24 mouse cellular contexts compared by ENCODE assay signal in genomic region chr13:81689587-81689986, GRCm38 (mm10). TPM values are rescaled to one million over a fixed set of nuclear protein-coding genes. Genes with fewer than 3 reads are reported as not detected.
DNase-seq lines count a peak whose midpoint lies in the region; ATAC-seq lines count a peak whose summit lies in the region.
"Had no signal": no experiment of that assay in that cellular context is flagged by ENCODE, and none has a peak within 500 bp of the region (broad histone marks: within the 10 kb centered on the region; RNA-seq: fewer than 3 reads in every experiment).

No protein-coding gene starts in this region.

- H3K36me3 ChIP-seq in kidney, embryonic 15.5 days, result peaks cover 5% of the 10 kb centered on the region
- H3K36me3 ChIP-seq in liver, embryonic 16.5 days (ENCODE audit: control insufficient read depth, insufficient read depth), result no peaks in the 10 kb centered on the region
- H3K36me3 ChIP-seq: forebrain, embryonic 12.5 days; midbrain, embryonic 13.5 days had no signal

- no peaks in the 10 kb centered on the region for H3K4me1 ChIP-seq in kidney, embryonic 15.5 days
- H3K4me1 ChIP-seq in liver, embryonic 16.5 days (ENCODE audit: control insufficient read depth, low read depth, low read length), result peaks cover 21% of the 10 kb centered on the region
- H3K4me1 ChIP-seq: forebrain, embryonic 12.5 days; limb, embryonic 15.5 days had no signal

- H3K9ac ChIP-seq in kidney, embryonic 15.5 days, result no peak overlapping the region
- H3K9ac ChIP-seq in liver, embryonic 16.5 days (ENCODE audit: low read depth, low read length), result no peak overlapping the region
- H3K9ac ChIP-seq: forebrain, embryonic 12.5 days; heart, embryonic 15.5 days; limb, embryonic 15.5 days; midbrain, embryonic 13.5 days; neural tube, embryonic 15.5 days had no signal

- no peak overlapping the region for H3K27ac ChIP-seq in kidney, embryonic 15.5 days
- 0 out of 2 replicates have a peak overlapping the region, but pooled peaks have one; percentile 18 for H3K27ac ChIP-seq in liver, embryonic 16.5 days (ENCODE audit: low read length)
- H3K27ac ChIP-seq: forebrain, embryonic 12.5 days; hindbrain, embryonic 10.5 days; layer of hippocampus, adult 2 months; limb, embryonic 15.5 days; midbrain, embryonic 13.5 days; neural tube, embryonic 15.5 days had no signal

- DNase-seq in kidney, adult 9 months, result no peak
- no peak for DNase-seq in adrenal gland, adult 2 months
- no peak for DNase-seq in gastrocnemius, postnatal 14 days
- DNase-seq: adrenal gland, postnatal 36 days; cerebellum, adult 2 months; cerebellum, postnatal 36 days; kidney, adult 18-20 months; kidney, postnatal 14 days; lung, postnatal 10 days; right cerebral cortex, postnatal 14 days; thymus, postnatal 14 days had no signal

- H3K27me3 ChIP-seq in kidney, embryonic 15.5 days, result no peaks in the 10 kb centered on the region
- no peaks in the 10 kb centered on the region for H3K27me3 ChIP-seq in liver, embryonic 16.5 days (ENCODE audit: control insufficient read depth, insufficient read depth, low read depth, low read length)
- H3K27me3 ChIP-seq: forebrain, embryonic 12.5 days; heart, embryonic 15.5 days; limb, embryonic 15.5 days; midbrain, embryonic 13.5 days; neural tube, embryonic 15.5 days; Patski had no signal

- intact Hi-C loops in gastrocnemius, postnatal 14 days (cut with DNase I; ENCODE audit: low total_unique reads), result no loop called here

- H3K4me3 ChIP-seq in kidney, embryonic 15.5 days (replicated peaks), result no peak overlapping the region
- H3K4me3 ChIP-seq in liver, embryonic 16.5 days (ENCODE audit: low read depth, low read length), result no peak overlapping the region
- H3K4me3 ChIP-seq: forebrain, embryonic 12.5 days; heart, embryonic 15.5 days; hindbrain, embryonic 10.5 days; layer of hippocampus, adult 2 months; limb, embryonic 15.5 days; midbrain, embryonic 13.5 days; neural tube, embryonic 15.5 days had no signal

- no peak overlapping the region for H3K4me2 ChIP-seq in kidney, embryonic 15.5 days
- no peak overlapping the region for H3K4me2 ChIP-seq in liver, embryonic 16.5 days (ENCODE audit: low read depth, low read length)
- H3K4me2 ChIP-seq: forebrain, embryonic 12.5 days; heart, embryonic 15.5 days; limb, embryonic 15.5 days; midbrain, embryonic 13.5 days; neural tube, embryonic 15.5 days had no signal

- 92% methylated on average over 3 of the region's 3 CpGs for WGBS in kidney, embryonic 15.5 days
- 67% methylated on average over 3 of the region's 3 CpGs for WGBS in liver, embryonic 16.5 days (ENCODE audit: insufficient replicate concordance)

- H3K9me3 ChIP-seq in kidney, embryonic 15.5 days (replicated peaks), result no peaks in the 10 kb centered on the region
- no peaks in the 10 kb centered on the region for H3K9me3 ChIP-seq in liver, embryonic 16.5 days (replicated peaks; ENCODE audit: control insufficient read depth, low read length)
- H3K9me3 ChIP-seq: forebrain, embryonic 12.5 days; heart, embryonic 15.5 days; hindbrain, embryonic 10.5 days; limb, embryonic 15.5 days; midbrain, embryonic 13.5 days; neural tube, embryonic 15.5 days had no signal

- ATAC-seq in kidney, embryonic 15.5 days (replicated peaks; ENCODE audit: low FRiP score), result 0 out of 2 replicates have a peak, but pooled peaks have one; percentile 36
- ATAC-seq in granulocyte monocyte progenitor cell, adult 5-6 weeks (replicated peaks; ENCODE audit: poor library complexity, severe bottlenecking), result 0 out of 2 replicates have a peak, but pooled peaks have one; percentile 33
- ATAC-seq in liver, embryonic 16.5 days (ENCODE audit: low read depth), result peak; percentile 38; the same call in 1 of the 2 replicates
- no peak for ATAC-seq in activated CD4-positive, CD25-positive, alpha-beta regulatory T cell, adult 4 months
- ATAC-seq: midbrain, embryonic 13.5 days; Patski had no signal

RNA-seq across cellular contexts. Expression of gene Polr3g, which starts 21.2 kb away (rescaled TPM):
- polyA plus RNA-seq in kidney, embryonic 15.5 days (2015; fragmentation: Nextera tagmentation; extraction: Ambion mirVana), result 10.4 and 12.9 TPM in 2 replicates
- total RNA-seq in granulocyte monocyte progenitor cell, adult 5-6 weeks (2014; fragmentation: Nextera tagmentation), result 19.8 and 21.8 TPM in 2 replicates
- total RNA-seq in granulocyte monocyte progenitor cell, adult 5-6 weeks (2017), result 22.9 and 29.7 TPM in 2 replicates
- 6.5 and 8.4 TPM in 2 replicates for polyA plus RNA-seq in liver, embryonic 16.5 days (2015; fragmentation: Nextera tagmentation; extraction: Ambion mirVana)
- polyA plus RNA-seq in activated CD4-positive, CD25-positive, alpha-beta regulatory T cell, adult 4 months (2017; shearing (Covaris generic)), result 10 to 100 TPM in 1 of 2 experiments, 1 to 10 TPM in 1; 7.7 to 11.5 TPM
- total RNA-seq in adrenal gland, adult 2 months (2021), result 1 to 10 TPM; 4.5 to 6.6 TPM
- 1.4 TPM in 2 replicates for polyA plus RNA-seq in adrenal gland, adult 2 months (2012; rRNA removed)
- 1 to 10 TPM in 1 of 2 experiments, under 1 TPM in 1; 0.69 to 1.3 TPM for total RNA-seq in gastrocnemius, postnatal 14 days (2021)

RNA-seq across cellular contexts. Expression of gene Mblac2, which starts 21.6 kb away (rescaled TPM):
- 7.1 and 7.2 TPM in 2 replicates for polyA plus RNA-seq in kidney, embryonic 15.5 days (2015; fragmentation: Nextera tagmentation; extraction: Ambion mirVana)
- 3.3 and 5.9 TPM in 2 replicates for total RNA-seq in granulocyte monocyte progenitor cell, adult 5-6 weeks (2014; fragmentation: Nextera tagmentation)
- total RNA-seq in granulocyte monocyte progenitor cell, adult 5-6 weeks (2017), result 2.9 and 3.0 TPM in 2 replicates
- 3.1 and 3.4 TPM in 2 replicates for polyA plus RNA-seq in liver, embryonic 16.5 days (2015; fragmentation: Nextera tagmentation; extraction: Ambion mirVana)
- 10 to 100 TPM; 10.9 to 16.5 TPM for polyA plus RNA-seq in activated CD4-positive, CD25-positive, alpha-beta regulatory T cell, adult 4 months (2017; shearing (Covaris generic))
- 10 to 100 TPM; 10.6 to 12.4 TPM for total RNA-seq in adrenal gland, adult 2 months (2021)
- polyA plus RNA-seq in adrenal gland, adult 2 months (2012; rRNA removed), result 5.6 and 5.7 TPM in 2 replicates
- 1 to 10 TPM; 1.1 TPM for total RNA-seq in gastrocnemius, postnatal 14 days (2021)

RNA-seq across cellular contexts. Expression of gene Lysmd3, which starts 32.1 kb away (rescaled TPM):
- polyA plus RNA-seq in kidney, embryonic 15.5 days (2015; fragmentation: Nextera tagmentation; extraction: Ambion mirVana), result 21.4 and 24.5 TPM in 2 replicates
- 9.4 and 12.0 TPM in 2 replicates for total RNA-seq in granulocyte monocyte progenitor cell, adult 5-6 weeks (2014; fragmentation: Nextera tagmentation)
- total RNA-seq in granulocyte monocyte progenitor cell, adult 5-6 weeks (2017), result 28.1 and 37.1 TPM in 2 replicates
- 18.7 and 19.0 TPM in 2 replicates for polyA plus RNA-seq in liver, embryonic 16.5 days (2015; fragmentation: Nextera tagmentation; extraction: Ambion mirVana)
- polyA plus RNA-seq in activated CD4-positive, CD25-positive, alpha-beta regulatory T cell, adult 4 months (2017; shearing (Covaris generic)), result 10 to 100 TPM; 14.3 to 17.2 TPM
- total RNA-seq in adrenal gland, adult 2 months (2021), result 10 to 100 TPM; 21.3 to 23.4 TPM
- polyA plus RNA-seq in adrenal gland, adult 2 months (2012; rRNA removed), result 1.7 and 2.5 TPM in 2 replicates
- total RNA-seq in gastrocnemius, postnatal 14 days (2021), result 1 to 10 TPM; 6.2 to 7.9 TPM

RNA-seq across cellular contexts. Expression of gene Adgrv1, which starts 56.6 kb away (rescaled TPM):
- 4.3 and 4.8 TPM in 2 replicates for polyA plus RNA-seq in kidney, embryonic 15.5 days (2015; fragmentation: Nextera tagmentation; extraction: Ambion mirVana)
- total RNA-seq in granulocyte monocyte progenitor cell, adult 5-6 weeks (2014; fragmentation: Nextera tagmentation), result not detected in 2 replicates
- not detected in 2 replicates for total RNA-seq in granulocyte monocyte progenitor cell, adult 5-6 weeks (2017)
- 0.17 and 0.19 TPM in 2 replicates for polyA plus RNA-seq in liver, embryonic 16.5 days (2015; fragmentation: Nextera tagmentation; extraction: Ambion mirVana)
- under 1 TPM in 1 of 2 experiments, not detected in 1; 0.66 TPM for polyA plus RNA-seq in activated CD4-positive, CD25-positive, alpha-beta regulatory T cell, adult 4 months (2017; shearing (Covaris generic))
- total RNA-seq in adrenal gland, adult 2 months (2021), result 1 to 10 TPM; 1.2 to 2.0 TPM
- polyA plus RNA-seq in adrenal gland, adult 2 months (2012; rRNA removed), result 0.58 and 0.79 TPM in 2 replicates
- under 1 TPM in 1 of 2 experiments, not detected in 1; 0.10 TPM for total RNA-seq in gastrocnemius, postnatal 14 days (2021)
- total RNA-seq: megakaryocyte progenitor cell, adult 5-6 weeks had no signal
